Mouse (Mus musculus) liver, embryonic 11.5 days (tissue): ENCODE measurements at regions not wholly inside any gene's neighbourhood (a gene's known extent, or its start where the extent isn't known, plus 50 kb on each side); places are given as distances from the start of the nearest gene placed in this dataset.

Experiments used
- ATAC-seq: fragments of 200-750 bp; cut with Nextera tagmentation; replicated peaks from 2 replicates; pipeline ENCODE4 v1.8.0; 2017; ENCODE audit warnings: moderate number of reproducible peaks, mild to moderate bottlenecking, moderate TSS enrichment, moderate library complexity; ENCODE audit not compliant: low FRiP score
- DNase-seq: peaks from one replicate; pipeline ENCODE4 v3.0.0-alpha.2; 2017; ENCODE audit warnings: low spot score
- H3K27ac ChIP-seq: fragments of 300-500 bp; sonication (generic); 2 replicates; pipeline ENCODE4 v1.5.1; 2014; ENCODE audit warnings: mild to moderate bottlenecking, low read depth, low read length, control low read depth
- H3K27me3 ChIP-seq: fragments of 300-500 bp; sonication (generic); replicated peaks from 2 replicates; pipeline ENCODE4 v1.6.1; 2014; ENCODE audit warnings: low read length, mixed read lengths; ENCODE audit not compliant: control insufficient read depth, insufficient read depth
- H3K36me3 ChIP-seq: fragments of 300-500 bp; sonication (generic); 2 replicates; pipeline ENCODE4 v1.6.1; 2014; ENCODE audit warnings: mild to moderate bottlenecking, low read length, moderate library complexity, mixed read lengths; ENCODE audit not compliant: control insufficient read depth, insufficient read depth
- H3K4me1 ChIP-seq: fragments of 300-500 bp; sonication (generic); replicated peaks from 2 replicates; pipeline ENCODE4 v1.6.1; 2014; ENCODE audit warnings: low read length, mixed read lengths; ENCODE audit not compliant: control insufficient read depth, insufficient read depth
- H3K4me2 ChIP-seq: fragments of 300-500 bp; sonication (generic); 2 replicates; pipeline ENCODE4 v1.6.1; 2014; ENCODE audit warnings: mild to moderate bottlenecking, control low read depth, moderate library complexity
- H3K4me3 ChIP-seq: fragments of 300-500 bp; sonication (generic); 2 replicates; pipeline ENCODE4 v1.5.1; 2014; ENCODE audit warnings: low read depth, low read length, control low read depth
- H3K9ac ChIP-seq: fragments of 300-500 bp; sonication (generic); 2 replicates; pipeline ENCODE4 v1.6.1; 2014; ENCODE audit warnings: low read depth, low read length, control low read depth
- H3K9me3 ChIP-seq: fragments of 300-500 bp; sonication (generic); 2 replicates; pipeline ENCODE4 v1.6.1; 2016; ENCODE audit warnings: low read length, inconsistent platforms, mixed read lengths; ENCODE audit not compliant: control insufficient read depth
- WGBS: fragments of 180-500 bp; shearing (Covaris S2); extraction: QIAGEN DNeasy Blood & Tissue Kit; methylation state at CpG from one replicate; pipeline ENCODE4 v1.1.7; 2014; 5-methylcytosine and 5-hydroxymethylcytosine counted together

DNA sequence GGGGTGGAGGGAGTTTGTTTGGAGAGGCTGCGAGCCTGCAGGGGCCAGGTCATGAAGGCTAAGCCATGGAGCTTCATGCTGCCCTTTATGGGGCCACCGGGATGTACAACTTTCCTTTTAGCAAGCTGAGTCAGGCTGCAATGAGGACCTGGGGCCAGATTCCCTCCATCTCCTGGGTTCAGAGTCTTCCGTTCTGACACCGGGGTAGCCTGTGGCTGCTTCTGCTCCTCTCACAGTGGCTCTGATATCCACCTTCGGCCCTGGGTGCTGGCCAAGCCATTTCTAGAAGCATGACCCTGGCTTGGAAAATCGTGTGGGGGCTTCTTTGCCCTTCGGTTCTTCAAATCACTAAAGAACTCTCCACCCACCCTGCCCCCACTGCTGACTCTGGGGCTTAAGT lies 115.4 kb upstream of the Sdk1 start:
- WGBS, result 78% methylated on average over 7 of the region's 7 CpGs
- Histone ChIP-seq H3K4me1 (no peaks in the 10 kb centered on the region), H3K27ac (no peak overlapping the region), H3K9me3 (no peaks in the 10 kb centered on the region), H3K9ac (no peak overlapping the region), H3K27me3 (no peaks in the 10 kb centered on the region), H3K4me2 (no peak overlapping the region), H3K36me3 (no peaks in the 10 kb centered on the region), H3K4me3 (no peak overlapping the region)
- ATAC-seq (no peak), DNase-seq (peak; percentile 15)

- WGBS, result 78% methylated on average over 7 of the region's 7 CpGs
- Histone ChIP-seq H3K4me2 (no peak overlapping the region), H3K4me3 (no peak overlapping the region), H3K9ac (no peak overlapping the region), H3K9me3 (no peaks in the 10 kb centered on the region), H3K27ac (no peak overlapping the region), H3K27me3 (no peaks in the 10 kb centered on the region), H3K36me3 (no peaks in the 10 kb centered on the region), H3K4me1 (no peaks in the 10 kb centered on the region)
- no peak for ATAC-seq
- DNase-seq, result no peak
Measured at GRCm38 (mm10) chr5:141126536-141126935, 114.8 kb upstream of the Sdk1 start.

- H3K4me1 ChIP-seq, result no peaks in the 10 kb centered on the region
- 75% methylated on average over 1 of the region's 1 CpGs for WGBS
- no peak overlapping the region for H3K4me3 ChIP-seq
- H3K27ac ChIP-seq, result no peak overlapping the region
- H3K27me3 ChIP-seq, result no peaks in the 10 kb centered on the region
- H3K36me3 ChIP-seq, result no peaks in the 10 kb centered on the region
- no peak overlapping the region for H3K4me2 ChIP-seq
- DNase-seq (no peak), ATAC-seq (no peak)
- no peak overlapping the region for H3K9ac ChIP-seq
- H3K9me3 ChIP-seq, result no peaks in the 10 kb centered on the region
Measured at GRCm38 (mm10) chr5:141131036-141131435, 110.3 kb upstream of the Sdk1 start.

GRCm38 (mm10) chr5:141131906-141132305 lies 109.4 kb upstream of the Sdk1 start:
- H3K4me3 ChIP-seq, result no peak overlapping the region
- no peaks in the 10 kb centered on the region for H3K36me3 ChIP-seq
- ATAC-seq (no peak), DNase-seq (peak; percentile 11)
- no peak overlapping the region for H3K27ac ChIP-seq
- 55% methylated on average over 9 of the region's 9 CpGs for WGBS
- H3K4me1 ChIP-seq, result no peaks in the 10 kb centered on the region
- no peak overlapping the region for H3K9ac ChIP-seq
- no peaks in the 10 kb centered on the region for H3K9me3 ChIP-seq
- no peaks in the 10 kb centered on the region for H3K27me3 ChIP-seq
- no peak overlapping the region for H3K4me2 ChIP-seq

- H3K27ac ChIP-seq, result no peak overlapping the region
- WGBS, result 42% methylated on average over 4 of the region's 4 CpGs
- H3K9ac ChIP-seq, result no peak overlapping the region
- ATAC-seq, result no peak
- H3K4me2 ChIP-seq, result no peak overlapping the region
- no peaks in the 10 kb centered on the region for H3K4me1 ChIP-seq
- H3K27me3 ChIP-seq, result no peaks in the 10 kb centered on the region
- no peak overlapping the region for H3K4me3 ChIP-seq
- H3K9me3 ChIP-seq, result no peaks in the 10 kb centered on the region
- no peaks in the 10 kb centered on the region for H3K36me3 ChIP-seq
- peak; percentile 27 for DNase-seq
Measured at GRCm38 (mm10) chr5:141136239-141136638, 105.1 kb upstream of the Sdk1 start.

- H3K4me3 ChIP-seq, result no peak overlapping the region
- no peak overlapping the region for H3K27ac ChIP-seq
- no peak overlapping the region for H3K9ac ChIP-seq
- peak; percentile 14 for DNase-seq
- H3K4me1 ChIP-seq, result no peaks in the 10 kb centered on the region
- no peaks in the 10 kb centered on the region for H3K9me3 ChIP-seq
- no peak for ATAC-seq
- no peaks in the 10 kb centered on the region for H3K27me3 ChIP-seq
- H3K36me3 ChIP-seq, result no peaks in the 10 kb centered on the region
- H3K4me2 ChIP-seq, result no peak overlapping the region
- 66% methylated on average over 3 of the region's 3 CpGs for WGBS
Measured at GRCm38 (mm10) chr5:141137716-141138115, 103.6 kb upstream of the Sdk1 start.

GRCm38 (mm10) chr5:141138771-141139360 lies 102.4 kb upstream of the Sdk1 start:
- Histone ChIP-seq H3K36me3 (no peaks in the 10 kb centered on the region), H3K9me3 (no peaks in the 10 kb centered on the region), H3K4me1 (no peaks in the 10 kb centered on the region), H3K4me2 (no peak overlapping the region), H3K4me3 (no peak overlapping the region), H3K27me3 (no peaks in the 10 kb centered on the region), H3K27ac (no peak overlapping the region), H3K9ac (no peak overlapping the region)
- peak; percentile 27 for DNase-seq
- 57% methylated on average over 12 of the region's 12 CpGs for WGBS
- no peak for ATAC-seq

GRCm38 (mm10) chr5:141139361-141139912 lies 101.9 kb upstream of the Sdk1 start:
- DNase-seq, result peak; percentile 29
- WGBS, result 55% methylated on average over 14 of the region's 14 CpGs
- H3K4me2 ChIP-seq, result no peak overlapping the region

GRCm38 (mm10) chr5:141160391-141160790 lies 80.9 kb upstream of the Sdk1 start:
- no peaks in the 10 kb centered on the region for H3K36me3 ChIP-seq
- H3K9me3 ChIP-seq, result no peaks in the 10 kb centered on the region
- ATAC-seq (no peak), DNase-seq (no peak)
- no peaks in the 10 kb centered on the region for H3K4me1 ChIP-seq
- WGBS, result 83% methylated on average over 8 of the region's 8 CpGs
- no peaks in the 10 kb centered on the region for H3K27me3 ChIP-seq
- no peak overlapping the region for H3K27ac ChIP-seq
- no peak overlapping the region for H3K4me2 ChIP-seq
- no peak overlapping the region for H3K9ac ChIP-seq
- H3K4me3 ChIP-seq, result no peak overlapping the region

More at GRCm38 (mm10) chr5:141139361-141139912, 101.9 kb upstream of the Sdk1 start:
- H3K9ac ChIP-seq, result no peak overlapping the region
- no peak overlapping the region for H3K27ac ChIP-seq
- H3K9me3 ChIP-seq, result no peaks in the 10 kb centered on the region
- H3K4me1 ChIP-seq, result no peaks in the 10 kb centered on the region
- H3K36me3 ChIP-seq, result no peaks in the 10 kb centered on the region
- no peak overlapping the region for H3K4me3 ChIP-seq
- ATAC-seq, result no peak
- H3K27me3 ChIP-seq, result no peaks in the 10 kb centered on the region
